Mouse (Mus musculus): ENCODE results near the gene Mical3. TPM values are rescaled to one million over a fixed set of nuclear protein-coding genes. Genes with fewer than 3 reads are reported as not detected.

Mical3 gene
- polyA plus RNA-seq, 1 experiment from 2014 or later: 35.2 TPM

DNA sequence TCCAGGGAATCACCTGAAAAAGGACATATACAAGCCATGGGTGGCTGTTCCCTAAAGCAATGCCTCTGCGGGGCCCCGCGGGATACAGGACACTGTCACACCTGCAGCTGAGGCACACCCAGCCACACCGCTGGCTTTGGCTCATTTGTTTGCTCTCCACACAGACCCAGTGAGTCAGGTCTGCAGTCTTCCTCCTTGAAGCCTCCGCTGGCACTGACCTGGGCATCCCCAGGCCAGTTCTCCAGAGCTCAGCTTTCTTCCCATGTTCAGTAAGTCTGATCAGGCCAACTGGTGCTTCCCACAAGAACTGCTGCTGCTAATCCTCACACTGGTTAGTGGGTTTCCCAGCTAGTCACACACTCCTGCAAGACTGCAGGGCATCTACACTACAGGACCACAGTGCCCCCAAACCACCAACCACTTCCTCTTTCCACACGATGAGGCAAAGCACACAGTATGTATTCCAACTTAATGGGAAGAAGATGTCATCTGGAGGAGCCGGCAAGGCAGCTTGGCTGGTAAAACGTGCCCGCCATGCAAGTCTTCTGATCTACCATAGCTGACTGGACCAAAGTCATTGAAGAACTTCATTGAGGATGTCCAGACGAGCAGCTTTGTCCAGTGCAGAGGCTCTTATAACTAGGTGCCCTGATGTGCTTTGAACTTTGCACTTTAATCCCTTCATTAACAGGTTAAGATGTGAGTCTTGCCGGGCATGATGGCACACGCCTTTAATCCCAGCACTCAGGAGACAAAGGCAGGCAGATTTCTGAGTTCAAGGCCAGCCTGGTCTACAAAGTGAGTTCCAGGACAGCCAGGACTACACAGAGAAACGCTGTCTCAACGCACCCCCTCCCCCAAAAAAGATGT is 228.8 kb downstream of the Mical3 start:
- Histone ChIP-seq H3K27ac (replicated peaks) (no peak overlapping the region), H3K4me1 (no peaks in the 10 kb centered on the region), H3K4me3 (replicated peaks) (no peak overlapping the region), H3K27me3 (replicated peaks) (no peaks in the 10 kb centered on the region), H3K9me3 (replicated peaks) (no peaks in the 10 kb centered on the region), H3K4me2 (no peak overlapping the region), H3K9ac (replicated peaks) (no peak overlapping the region), H3K36me3 (no peaks in the 10 kb centered on the region)
- no peak for ATAC-seq (ENCODE audit: low FRiP score)
- WGBS: 92% methylated on average over 14 of the region's 14 CpGs

DNA sequence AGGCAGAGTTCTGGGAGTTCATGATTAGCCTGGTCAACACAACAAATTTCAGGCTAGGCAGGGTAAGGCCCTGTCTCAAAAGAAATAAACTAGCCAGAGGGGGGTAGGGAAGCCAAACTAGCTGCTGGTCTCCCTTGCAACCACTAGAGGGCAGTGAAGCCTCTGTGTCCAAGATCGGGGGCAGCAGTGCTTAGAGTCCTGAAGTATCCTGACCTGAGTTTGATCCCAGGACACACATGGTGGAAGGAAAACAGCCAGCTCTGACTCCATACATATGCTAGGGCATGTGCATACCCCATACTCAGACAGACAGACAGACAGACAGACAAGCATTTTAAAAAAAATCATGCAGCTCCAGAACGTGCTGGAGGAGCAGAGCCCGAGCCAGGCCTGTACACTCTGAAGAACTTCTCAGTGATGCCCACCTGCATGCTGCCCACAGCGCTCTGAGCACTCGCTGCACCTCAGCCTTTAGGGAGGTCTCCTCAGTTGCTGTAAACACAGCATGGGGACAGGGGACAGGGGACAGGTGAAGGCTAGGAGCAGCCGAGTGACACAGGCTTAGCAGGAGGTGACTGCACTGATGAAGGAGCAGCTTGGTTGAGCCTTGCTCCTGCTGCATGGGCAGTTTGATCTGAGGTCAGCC is 232.5 kb downstream of the Mical3 start:
- Histone ChIP-seq H3K4me2 (no peak overlapping the region), H3K9me3 (replicated peaks) (no peaks in the 10 kb centered on the region), H3K27ac (replicated peaks) (no peak overlapping the region), H3K9ac (replicated peaks) (no peak overlapping the region), H3K4me1 (no peaks in the 10 kb centered on the region), H3K27me3 (replicated peaks) (no peaks in the 10 kb centered on the region), H3K36me3 (peaks cover 32% of the 10 kb centered on the region), H3K4me3 (replicated peaks) (no peak overlapping the region)
- no peak for ATAC-seq (ENCODE audit: low FRiP score)
- 66% methylated on average over 6 of the region's 6 CpGs for WGBS

DNA sequence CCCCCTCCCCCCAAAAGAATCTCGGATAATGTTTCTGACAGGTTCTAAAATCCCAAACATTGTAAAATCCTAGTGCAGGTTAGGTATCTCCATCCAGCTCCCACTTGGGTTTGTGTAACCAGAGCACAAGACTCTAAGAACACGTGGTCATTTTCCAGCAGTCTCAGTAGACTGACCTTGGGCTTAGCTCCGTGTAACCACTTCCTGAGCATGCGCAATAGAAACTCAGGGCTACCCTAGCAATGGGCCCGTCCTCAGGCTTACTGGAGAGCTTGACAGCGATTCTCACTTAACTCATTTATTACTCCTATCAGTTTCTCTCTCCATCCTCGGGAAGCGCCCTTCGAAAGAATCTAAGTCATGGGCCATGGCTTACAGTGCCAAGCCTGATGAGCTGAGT is 236.3 kb downstream of the Mical3 start:
- H3K27me3 ChIP-seq (replicated peaks): no peaks in the 10 kb centered on the region
- no peaks in the 10 kb centered on the region for H3K4me1 ChIP-seq
- 94% methylated on average over 9 of the region's 9 CpGs for WGBS
- no peak overlapping the region for H3K4me3 ChIP-seq (replicated peaks)
- H3K9me3 ChIP-seq (replicated peaks): no peaks in the 10 kb centered on the region
- H3K36me3 ChIP-seq: peaks cover 61% of the 10 kb centered on the region
- H3K4me2 ChIP-seq: no peak overlapping the region
- H3K27ac ChIP-seq (replicated peaks): no peak overlapping the region
- H3K9ac ChIP-seq (replicated peaks): no peak overlapping the region
- no peak for ATAC-seq (ENCODE audit: low FRiP score)

DNA sequence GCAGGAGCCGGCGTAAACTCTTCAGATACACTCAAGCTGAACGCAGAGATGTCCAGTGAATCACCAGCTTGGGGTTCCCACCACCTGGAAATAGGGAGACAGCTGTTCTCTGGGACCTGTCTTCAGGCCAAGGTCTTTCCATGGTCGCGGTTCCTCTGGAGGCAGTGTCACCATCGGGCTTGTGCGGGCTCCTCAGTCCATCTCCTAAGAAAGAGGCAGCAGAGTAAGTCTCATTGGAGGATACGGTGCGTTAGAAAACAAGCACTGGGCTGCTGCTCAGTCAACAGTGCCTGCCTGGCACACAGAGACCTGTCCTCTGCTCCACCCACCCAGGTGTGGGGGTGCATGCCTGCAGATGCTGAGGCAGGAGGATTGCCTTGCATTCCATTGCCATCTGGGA is 236.7 kb downstream of the Mical3 start:
- no peaks in the 10 kb centered on the region for H3K9me3 ChIP-seq (replicated peaks)
- no peak overlapping the region for H3K9ac ChIP-seq (replicated peaks)
- H3K4me1 ChIP-seq: no peaks in the 10 kb centered on the region
- no peak overlapping the region for H3K4me3 ChIP-seq (replicated peaks)
- ATAC-seq (ENCODE audit: low FRiP score): no peak
- peaks cover 66% of the 10 kb centered on the region for H3K36me3 ChIP-seq
- H3K4me2 ChIP-seq: no peak overlapping the region
- 94% methylated on average over 9 of the region's 9 CpGs for WGBS
- H3K27ac ChIP-seq (replicated peaks): no peak overlapping the region
- no peaks in the 10 kb centered on the region for H3K27me3 ChIP-seq (replicated peaks)

DNA sequence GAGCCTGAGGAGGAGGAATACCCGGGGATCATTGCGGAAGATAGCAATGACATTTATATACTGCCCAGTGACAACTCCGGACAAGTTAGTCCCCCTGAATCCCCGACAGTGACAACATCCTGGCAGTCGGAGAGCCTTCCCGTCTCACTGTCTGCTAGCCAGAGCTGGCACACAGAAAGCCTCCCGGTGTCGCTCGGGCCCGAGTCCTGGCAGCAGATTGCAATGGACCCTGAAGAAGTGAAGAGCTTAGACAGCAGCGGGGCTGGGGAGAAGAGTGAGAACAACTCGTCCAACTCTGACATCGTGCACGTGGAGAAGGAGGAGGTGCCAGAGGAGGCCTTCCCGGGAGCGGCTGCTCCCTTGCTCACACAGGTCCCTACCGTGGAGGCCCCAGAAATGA is 244.1 kb downstream of the Mical3 start:
- Histone ChIP-seq H3K27ac (replicated peaks) (no peak overlapping the region), H3K27me3 (replicated peaks) (no peaks in the 10 kb centered on the region), H3K36me3 (peaks cover 60% of the 10 kb centered on the region), H3K9ac (replicated peaks) (no peak overlapping the region), H3K4me1 (no peaks in the 10 kb centered on the region), H3K4me3 (replicated peaks) (no peak overlapping the region), H3K9me3 (replicated peaks) (no peaks in the 10 kb centered on the region), H3K4me2 (no peak overlapping the region)
- ATAC-seq (ENCODE audit: low FRiP score): no peak
- WGBS: 90% methylated on average over 17 of the region's 17 CpGs

DNA sequence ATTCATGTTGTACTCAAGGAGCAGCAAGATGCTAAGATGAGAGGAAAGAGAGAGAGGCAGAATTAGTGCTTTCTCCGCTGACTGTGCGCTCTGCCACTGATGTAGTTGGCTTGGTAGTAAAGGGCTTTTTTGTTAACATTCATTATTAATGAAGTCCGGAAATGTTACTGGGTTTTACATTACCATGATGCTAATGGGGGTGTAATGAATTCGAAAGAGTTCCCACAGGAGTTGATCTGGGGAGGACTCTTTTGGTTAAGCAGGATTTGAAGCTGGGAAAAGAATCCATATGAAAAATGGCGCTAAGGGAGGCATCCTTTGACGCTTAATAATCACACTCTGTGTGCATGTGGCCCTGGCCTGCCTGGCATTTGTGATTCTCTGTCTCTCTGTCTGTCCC is 246.4 kb downstream of the Mical3 start:
- Histone ChIP-seq H3K4me3 (replicated peaks) (no peak overlapping the region), H3K36me3 (peaks cover 45% of the 10 kb centered on the region), H3K27me3 (replicated peaks) (no peaks in the 10 kb centered on the region), H3K4me1 (no peaks in the 10 kb centered on the region), H3K9me3 (replicated peaks) (no peaks in the 10 kb centered on the region), H3K27ac (replicated peaks) (no peak overlapping the region; the same call in 1 of the 2 replicates), H3K9ac (replicated peaks) (no peak overlapping the region), H3K4me2 (no peak overlapping the region)
- 43% methylated on average over 6 of the region's 6 CpGs for WGBS
- ATAC-seq (ENCODE audit: low FRiP score): no peak

Other genes starting within 250 kb of the Mical3 start
- gene Bid, start 214.1 kb downstream of the Mical3 start, polyA plus RNA-seq (2015; fragmentation: Nextera tagmentation; extraction: Ambion mirVana): 38.7 and 43.0 TPM in 2 replicates
- gene Pex26, start 52.7 kb upstream of the Mical3 start, polyA plus RNA-seq (2015; fragmentation: Nextera tagmentation; extraction: Ambion mirVana): 14.3 and 15.0 TPM in 2 replicates
- 1.5 and 2.5 TPM in 2 replicates for gene Tuba8, start 79.7 kb upstream of the Mical3 start, polyA plus RNA-seq (2015; fragmentation: Nextera tagmentation; extraction: Ambion mirVana)
- gene Usp18, start 114.9 kb upstream of the Mical3 start, polyA plus RNA-seq (2015; fragmentation: Nextera tagmentation; extraction: Ambion mirVana): 1.9 and 6.4 TPM in 2 replicates
- 34.4 and 41.0 TPM in 2 replicates for gene Slc6a13, start 169.2 kb upstream of the Mical3 start, polyA plus RNA-seq (2015; fragmentation: Nextera tagmentation; extraction: Ambion mirVana)
- 0.43 and 0.70 TPM in 2 replicates for gene Slc6a12, start 212.1 kb upstream of the Mical3 start, polyA plus RNA-seq (2015; fragmentation: Nextera tagmentation; extraction: Ambion mirVana)